Mouse (Mus musculus): Measurements from ENCODE around the gene Rfx8. TPM values are rescaled to one million over a fixed set of nuclear protein-coding genes. Genes with fewer than 3 reads are reported as not detected.

Gene Rfx8
- polyA plus RNA-seq, 1 experiment from 2014 or later: not detected

DNA sequence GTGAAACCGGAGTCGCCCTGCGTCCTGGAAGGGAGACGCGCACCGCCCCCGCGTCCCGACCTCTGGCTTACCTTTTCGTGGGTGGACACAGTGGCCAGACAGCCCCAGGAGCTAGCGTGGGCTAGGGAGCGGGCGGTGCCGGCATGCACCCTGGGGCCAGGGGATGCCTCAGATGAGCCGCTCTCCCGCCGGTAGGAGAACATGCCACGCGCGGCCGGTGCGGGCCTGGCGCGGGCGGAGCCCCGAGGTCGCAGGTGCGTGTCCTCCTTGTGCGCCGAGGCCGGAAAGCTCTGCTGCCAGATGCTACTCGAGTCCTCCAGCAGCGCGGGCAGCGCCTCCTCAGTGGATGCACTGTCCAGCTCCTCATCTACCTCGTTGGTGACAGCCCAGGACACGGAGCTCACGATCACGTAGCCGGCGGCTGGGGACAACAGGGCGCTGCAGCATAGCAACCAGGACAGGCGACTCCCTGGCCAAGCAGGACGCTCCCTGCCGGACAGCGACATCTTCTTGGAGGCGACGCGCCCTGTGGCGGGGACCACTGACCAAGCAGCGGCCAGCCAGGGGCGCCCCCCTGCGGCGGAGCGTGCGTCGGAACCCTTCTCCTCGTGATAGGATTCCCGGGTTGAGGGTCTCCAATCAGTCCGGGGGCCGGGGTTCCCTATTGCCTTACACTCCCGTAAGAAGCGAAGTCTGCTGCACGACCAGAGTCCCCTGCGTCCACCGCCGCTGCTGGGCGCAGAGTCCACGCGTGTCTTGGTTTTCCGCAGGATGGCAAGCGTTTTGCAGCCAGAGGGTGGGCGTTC, 70.2 kb downstream of the Rfx8 start:
- ATAC-seq (peak; percentile 26), DNase-seq (ENCODE audit: low read depth, low spot score) (no peak)
- H3K27me3 ChIP-seq: peaks cover 27% of the 10 kb centered on the region
- in situ Hi-C loops (cut with MboI; ENCODE audit: low pct_unique_long_range_greater_than_20kb): loop anchor here (25.0 kb wide), 1 partner anchor 263 kb away; no protein-coding TSS in a partner anchor
- POLR2A ChIA-PET: no interaction called here
- CTCF ChIA-PET: interaction anchor here (2.1 kb wide), 1 partner anchor 123 kb away, joined by 9 read pairs; no protein-coding TSS in a partner anchor
- peak; percentile 87 for TF ChIP-seq CTCF (IDR thresholded peaks at IDR 0.05)

DNA sequence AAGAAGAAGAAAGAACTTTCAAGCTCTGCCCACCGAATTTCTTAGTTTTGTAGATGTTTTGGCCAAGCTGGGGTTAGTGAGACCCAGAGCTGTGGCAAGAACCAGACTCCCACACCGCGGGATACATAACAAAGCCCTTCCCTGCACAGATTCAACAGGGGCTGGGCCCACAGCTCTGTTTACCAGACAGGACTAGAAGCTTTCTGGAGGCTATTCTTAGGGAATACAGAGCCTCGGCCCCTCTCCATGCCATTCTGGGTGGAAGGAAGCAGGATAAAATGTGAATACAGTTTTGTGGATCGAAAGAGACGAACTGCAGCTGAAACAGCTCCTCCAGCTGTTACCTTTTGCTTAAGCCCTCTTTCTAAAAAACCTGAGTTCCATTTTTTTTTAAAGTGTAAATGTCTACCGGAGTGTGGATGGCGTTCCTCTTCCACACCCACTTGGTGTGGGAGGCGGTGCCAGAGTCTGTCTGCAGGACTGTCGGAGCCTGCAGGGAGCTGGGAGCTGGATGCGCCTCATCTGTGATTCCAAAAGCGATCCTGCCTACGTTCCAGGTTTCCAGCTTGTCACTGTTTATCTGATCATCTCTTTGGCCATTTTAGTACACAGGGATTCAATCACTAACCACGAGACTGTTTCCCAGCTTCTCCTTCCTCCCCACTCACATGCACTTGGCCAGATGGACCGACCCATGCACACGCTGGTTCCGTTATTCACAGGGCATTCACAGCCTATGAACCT, 70.9 kb downstream of the Rfx8 start:
- H3K27me3 ChIP-seq: peaks cover 26% of the 10 kb centered on the region
- ATAC-seq (no peak), DNase-seq (ENCODE audit: low read depth, low spot score) (no peak)
- CTCF ChIA-PET: interaction anchor here (2.1 kb wide), 1 partner anchor 122 kb away, joined by 9 read pairs; no protein-coding TSS in a partner anchor
- POLR2A ChIA-PET: interaction anchor here (0.6 kb wide), 1 partner anchor 22 kb away, joined by 3 read pairs; no protein-coding TSS in a partner anchor
- in situ Hi-C loops (cut with MboI; ENCODE audit: low pct_unique_long_range_greater_than_20kb): loop anchor here (25.0 kb wide), 1 partner anchor 263 kb away; no protein-coding TSS in a partner anchor
- no peak for TF ChIP-seq CTCF (IDR thresholded peaks at IDR 0.05)

DNA sequence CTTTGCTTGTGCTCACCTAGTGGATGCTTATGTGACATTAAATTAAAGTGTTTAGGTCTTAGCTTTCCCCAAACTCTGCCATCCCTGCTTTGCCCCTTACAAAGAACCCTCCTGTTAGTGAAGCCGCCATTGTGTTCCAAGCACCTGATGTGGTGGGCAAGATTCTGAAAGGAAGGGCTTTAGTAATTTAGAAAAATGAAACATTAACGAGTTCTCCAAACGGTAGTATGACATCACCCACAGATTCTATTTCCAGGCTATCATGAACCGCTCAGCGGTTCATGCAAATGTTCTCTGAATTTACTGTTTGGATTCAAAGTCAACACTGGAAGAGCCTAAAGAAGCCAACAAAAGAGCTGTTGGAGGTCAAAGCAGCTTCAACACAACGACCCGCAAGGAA, 72.2 kb downstream of the Rfx8 start:
- ChIA-PET CTCF (interaction anchor here (0.6 to 0.7 kb wide), 2 partner anchors 34 to 126 kb away, joined by 3 read pairs; no protein-coding TSS in a partner anchor), POLR2A (no interaction called here)
- ATAC-seq (no peak), DNase-seq (ENCODE audit: low read depth, low spot score) (no peak)
- no peak for TF ChIP-seq CTCF (IDR thresholded peaks at IDR 0.05)
- in situ Hi-C loops (cut with MboI; ENCODE audit: low pct_unique_long_range_greater_than_20kb): no loop called here
- peaks cover 26% of the 10 kb centered on the region for H3K27me3 ChIP-seq

DNA sequence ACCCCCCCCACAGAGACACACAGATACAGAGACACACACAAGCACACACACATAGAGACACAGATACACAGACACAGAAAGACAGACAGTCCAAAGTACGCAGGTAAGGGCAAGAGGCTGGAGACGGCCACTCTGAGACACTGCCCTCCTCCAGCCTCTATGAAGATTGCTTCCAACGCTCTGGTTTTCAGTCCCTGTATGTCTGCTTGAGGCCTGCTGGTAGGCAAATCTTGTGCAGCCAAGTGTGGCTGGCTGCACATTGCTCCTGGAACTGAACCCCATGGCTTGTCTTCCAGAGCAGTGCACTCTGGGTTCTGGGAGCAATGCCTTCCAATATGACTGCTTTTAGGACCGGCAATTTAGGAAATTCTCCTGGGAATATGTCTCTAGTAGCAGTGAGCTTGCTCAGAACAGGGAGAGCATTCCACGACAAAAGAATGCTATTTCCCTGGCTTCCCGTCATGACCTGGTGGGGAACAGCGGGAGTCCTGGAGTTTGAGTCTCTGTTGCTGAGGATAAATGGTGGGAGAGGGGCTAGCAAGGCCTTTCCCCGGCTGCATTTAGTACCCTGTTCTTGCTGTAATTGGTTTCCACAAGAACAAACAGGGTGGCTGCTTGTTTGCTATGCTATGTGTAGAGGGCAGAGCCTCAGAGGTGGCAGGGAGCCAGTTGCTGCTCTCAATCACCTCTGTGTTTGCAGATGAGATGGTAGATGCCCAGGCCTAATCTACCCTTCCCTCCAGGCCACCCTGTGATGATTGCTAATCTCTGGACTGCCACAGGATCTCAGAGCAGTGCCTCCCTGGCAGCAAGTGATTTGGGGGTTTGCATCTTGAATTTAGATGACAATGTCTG, 74.7 kb downstream of the Rfx8 start:
- ATAC-seq (no peak), DNase-seq (ENCODE audit: low read depth, low spot score) (no peak)
- ChIA-PET CTCF (no interaction called here), POLR2A (no interaction called here)
- H3K27me3 ChIP-seq: peaks cover 25% of the 10 kb centered on the region
- in situ Hi-C loops (cut with MboI; ENCODE audit: low pct_unique_long_range_greater_than_20kb): no loop called here
- no peak for TF ChIP-seq CTCF (IDR thresholded peaks at IDR 0.05)

- H3K27me3 ChIP-seq: peaks cover 7% of the 10 kb centered on the region
- in situ Hi-C loops (cut with MboI; ENCODE audit: low pct_unique_long_range_greater_than_20kb): no loop called here
- DNase-seq (ENCODE audit: low read depth, low spot score): no peak
- ATAC-seq: no peak
- no peak for TF ChIP-seq CTCF (IDR thresholded peaks at IDR 0.05)
- POLR2A ChIA-PET: no interaction called here
- CTCF ChIA-PET: no interaction called here
These were observed 76.5 kb downstream of the Rfx8 start for GRCm38 (mm10) chr1:39644333-39644732.

DNA sequence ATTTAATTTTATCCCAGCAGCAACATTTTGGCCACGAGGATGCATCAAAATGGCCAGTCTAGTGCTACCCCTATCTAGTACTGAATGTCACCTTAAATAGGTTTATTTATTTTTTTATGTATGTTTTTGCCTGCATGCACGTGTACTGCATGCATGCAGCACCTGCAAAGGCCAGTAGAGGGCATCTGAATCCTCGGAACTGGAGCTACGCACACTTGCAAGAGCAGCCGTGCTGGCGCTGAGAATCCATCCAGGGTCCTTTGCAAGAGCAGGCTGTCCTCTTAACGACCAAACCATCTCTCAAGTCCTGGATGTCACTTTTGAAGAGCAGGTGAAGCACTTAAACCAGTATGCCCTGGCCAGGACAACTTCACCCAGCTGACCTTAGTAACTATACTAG, 79.1 kb downstream of the Rfx8 start:
- TF ChIP-seq CTCF (IDR thresholded peaks at IDR 0.05): peak; percentile 34
- H3K27me3 ChIP-seq: peaks cover 5% of the 10 kb centered on the region
- no peak for ATAC-seq
- in situ Hi-C loops (cut with MboI; ENCODE audit: low pct_unique_long_range_greater_than_20kb): no loop called here
- ChIA-PET POLR2A (no interaction called here), CTCF (interaction anchor here (1.6 kb wide), 1 partner anchor 9 kb away, joined by 3 read pairs; no protein-coding TSS in a partner anchor)
- DNase-seq (ENCODE audit: low read depth, low spot score): no peak

- CTCF ChIA-PET: interaction anchor here (1.1 kb wide), 1 partner anchor 16 kb away, joined by 3 read pairs; no protein-coding TSS in a partner anchor
- no peak for TF ChIP-seq CTCF (IDR thresholded peaks at IDR 0.05)
- DNase-seq (ENCODE audit: low read depth, low spot score) (no peak), ATAC-seq (no peak)
- POLR2A ChIA-PET: no interaction called here
- in situ Hi-C loops (cut with MboI; ENCODE audit: low pct_unique_long_range_greater_than_20kb): no loop called here
- peaks cover 3% of the 10 kb centered on the region for H3K27me3 ChIP-seq
These were observed 83.7 kb downstream of the Rfx8 start for GRCm38 (mm10) chr1:39637139-39637538.

- ATAC-seq (no peak), DNase-seq (ENCODE audit: low read depth, low spot score) (no peak)
- ChIA-PET CTCF (interaction anchor here (1.1 kb wide), 1 partner anchor 15 kb away, joined by 3 read pairs; no protein-coding TSS in a partner anchor), POLR2A (no interaction called here)
- TF ChIP-seq CTCF (IDR thresholded peaks at IDR 0.05): no peak
- in situ Hi-C loops (cut with MboI; ENCODE audit: low pct_unique_long_range_greater_than_20kb): no loop called here
- H3K27me3 ChIP-seq: peaks cover 3% of the 10 kb centered on the region
These were observed 84.1 kb downstream of the Rfx8 start for GRCm38 (mm10) chr1:39636660-39637059.

DNA sequence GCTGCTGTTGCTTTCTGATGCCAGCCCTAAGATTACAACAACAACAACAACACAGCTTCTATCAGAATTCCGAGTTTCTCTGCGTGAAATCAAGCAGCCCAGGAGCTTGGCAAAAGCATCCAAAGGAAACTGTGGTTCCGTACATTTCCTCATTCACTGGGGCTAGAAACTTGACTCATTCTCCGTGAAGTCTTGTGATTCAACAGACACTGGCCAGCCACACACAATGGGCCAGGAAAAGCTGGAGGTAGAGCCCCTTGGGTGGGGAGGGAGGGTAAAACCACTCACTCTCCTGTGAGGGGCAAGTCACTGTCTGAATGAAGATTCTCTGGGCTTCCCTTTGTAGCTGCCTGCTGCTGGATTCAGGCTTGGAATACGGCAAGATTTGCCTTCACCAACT, 84.6 kb downstream of the Rfx8 start:
- peaks cover 3% of the 10 kb centered on the region for H3K27me3 ChIP-seq
- in situ Hi-C loops (cut with MboI; ENCODE audit: low pct_unique_long_range_greater_than_20kb): no loop called here
- TF ChIP-seq CTCF (IDR thresholded peaks at IDR 0.05): no peak
- DNase-seq (ENCODE audit: low read depth, low spot score) (no peak), ATAC-seq (no peak)
- ChIA-PET POLR2A (no interaction called here), CTCF (interaction anchor here (1.1 kb wide), 1 partner anchor 15 kb away, joined by 3 read pairs; no protein-coding TSS in a partner anchor)

DNA sequence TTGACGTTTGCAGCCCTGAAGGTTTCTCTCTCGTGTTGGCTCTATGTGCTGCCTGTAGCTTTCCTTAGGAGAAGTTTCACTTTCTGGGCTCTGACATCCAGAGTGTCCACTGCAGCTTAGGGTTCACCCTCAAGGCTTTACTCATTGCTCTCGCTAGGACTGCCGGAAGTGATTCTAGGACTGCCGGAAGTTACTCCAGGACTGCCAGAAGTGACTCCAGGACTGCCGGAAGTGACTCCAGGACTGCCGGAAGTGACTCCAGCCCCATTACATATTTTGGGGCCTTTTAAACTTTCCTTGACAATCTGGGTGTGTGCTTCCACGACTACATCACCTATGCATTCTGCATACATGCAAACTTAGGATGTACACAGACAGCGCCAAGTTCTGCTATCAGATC, 92.2 kb downstream of the Rfx8 start:
- POLR2A ChIA-PET: interaction anchor here (0.6 kb wide), 1 partner anchor 9 kb away, joined by 3 read pairs; no protein-coding TSS in a partner anchor
- no peak for TF ChIP-seq CTCF (IDR thresholded peaks at IDR 0.05)
- no peak for DNase-seq (ENCODE audit: low read depth, low spot score)

More for the DNA sequence above, 92.2 kb downstream of the Rfx8 start:
- in situ Hi-C loops (cut with MboI; ENCODE audit: low pct_unique_long_range_greater_than_20kb): no loop called here
- no peak for ATAC-seq
- H3K27me3 ChIP-seq: peaks cover 3% of the 10 kb centered on the region
- CTCF ChIA-PET: no interaction called here

All from Patski (cell line).